Mouse (Mus musculus): ENCODE measurements around the gene Cask. TPM values are rescaled to one million over a fixed set of nuclear protein-coding genes. Genes with fewer than 3 reads are reported as not detected.
"Not testable (repeated sequence)": the region's sequence is repeated elsewhere in the genome, so short reads cannot be mapped to it uniquely, and the experiment has no call there.

Gene Cask
- polyA plus RNA-seq, 1 experiment from 2014 or later = 64.0 TPM

GRCm38 (mm10) chrX:13730785-13731184, 120.4 kb downstream of the Cask start:
- H3K4me3 ChIP-seq (replicated peaks; ENCODE audit: low read depth, low read length); DNase-seq; H3K27ac ChIP-seq (replicated peaks; ENCODE audit: low read depth, low read length); H3K27me3 ChIP-seq (ENCODE audit: control insufficient read depth, insufficient read depth, low read length); H3K9ac ChIP-seq (replicated peaks; ENCODE audit: low read length); H3K4me2 ChIP-seq (ENCODE audit: low read length); H3K4me1 ChIP-seq (ENCODE audit: control insufficient read depth, insufficient read depth, low read length); ATAC-seq (ENCODE audit: low FRiP score, low TSS enrichment); H3K9me3 ChIP-seq (ENCODE audit: control insufficient read depth, low read length); H3K36me3 ChIP-seq (ENCODE audit: control insufficient read depth, insufficient read depth, low read length): not testable (repeated sequence)

- Histone ChIP-seq H3K27me3 (ENCODE audit: control insufficient read depth, insufficient read depth, low read length) (no peaks in the 10 kb centered on the region), H3K4me2 (ENCODE audit: low read length) (no peak overlapping the region), H3K4me3 (replicated peaks; ENCODE audit: low read depth, low read length) (no peak overlapping the region), H3K9ac (replicated peaks; ENCODE audit: low read length) (no peak overlapping the region), H3K36me3 (ENCODE audit: control insufficient read depth, insufficient read depth, low read length) (no peaks in the 10 kb centered on the region), H3K9me3 (ENCODE audit: control insufficient read depth, low read length) (no peaks in the 10 kb centered on the region), H3K27ac (replicated peaks; ENCODE audit: low read depth, low read length) (no peak overlapping the region), H3K4me1 (ENCODE audit: control insufficient read depth, insufficient read depth, low read length) (no peaks in the 10 kb centered on the region)
- WGBS = 79% methylated on average over 1 of the region's 1 CpGs
- DNase-seq = peak; percentile 24
- ATAC-seq (ENCODE audit: low FRiP score, low TSS enrichment) = no peak
Observed at GRCm38 (mm10) chrX:13729835-13730480, 121.2 kb downstream of the Cask start.

- H3K4me2 ChIP-seq (ENCODE audit: low read length) = no peak overlapping the region
- ATAC-seq (ENCODE audit: low FRiP score, low TSS enrichment) (no peak), DNase-seq (no peak)
- H3K27ac ChIP-seq (replicated peaks; ENCODE audit: low read depth, low read length) = no peak overlapping the region
- H3K4me1 ChIP-seq (ENCODE audit: control insufficient read depth, insufficient read depth, low read length) = no peaks in the 10 kb centered on the region
- no peak overlapping the region for H3K4me3 ChIP-seq (replicated peaks; ENCODE audit: low read depth, low read length)
- H3K9me3 ChIP-seq (ENCODE audit: control insufficient read depth, low read length) = no peaks in the 10 kb centered on the region
- 54% methylated on average over 8 of the region's 8 CpGs for WGBS
- no peaks in the 10 kb centered on the region for H3K27me3 ChIP-seq (ENCODE audit: control insufficient read depth, insufficient read depth, low read length)
- H3K36me3 ChIP-seq (ENCODE audit: control insufficient read depth, insufficient read depth, low read length) = no peaks in the 10 kb centered on the region
- H3K9ac ChIP-seq (replicated peaks; ENCODE audit: low read length) = no peak overlapping the region
Observed at GRCm38 (mm10) chrX:13725573-13726403, 125.4 kb downstream of the Cask start.

- 67% methylated on average over 7 of the region's 7 CpGs for WGBS
- H3K4me1 ChIP-seq (ENCODE audit: control insufficient read depth, insufficient read depth, low read length) = no peaks in the 10 kb centered on the region
Observed at GRCm38 (mm10) chrX:13720296-13720829, 130.8 kb downstream of the Cask start.

GRCm38 (mm10) chrX:13718283-13718682, 132.9 kb downstream of the Cask start:
- ATAC-seq (ENCODE audit: low FRiP score, low TSS enrichment) (no peak), DNase-seq (no peak)
- no peak overlapping the region for H3K9ac ChIP-seq (replicated peaks; ENCODE audit: low read length)
- no peak overlapping the region for H3K27ac ChIP-seq (replicated peaks; ENCODE audit: low read depth, low read length)
- H3K27me3 ChIP-seq (ENCODE audit: control insufficient read depth, insufficient read depth, low read length) = no peaks in the 10 kb centered on the region
- H3K4me2 ChIP-seq (ENCODE audit: low read length) = no peak overlapping the region
- H3K4me3 ChIP-seq (replicated peaks; ENCODE audit: low read depth, low read length) = no peak overlapping the region
- no peaks in the 10 kb centered on the region for H3K4me1 ChIP-seq (ENCODE audit: control insufficient read depth, insufficient read depth, low read length)
- H3K9me3 ChIP-seq (ENCODE audit: control insufficient read depth, low read length) = no peaks in the 10 kb centered on the region
- H3K36me3 ChIP-seq (ENCODE audit: control insufficient read depth, insufficient read depth, low read length) = no peaks in the 10 kb centered on the region
- WGBS = 92% methylated on average over 1 of the region's 1 CpGs

More at GRCm38 (mm10) chrX:13720296-13720829, 130.8 kb downstream of the Cask start:
- Histone ChIP-seq H3K27ac (replicated peaks; ENCODE audit: low read depth, low read length) (no peak overlapping the region), H3K9ac (replicated peaks; ENCODE audit: low read length) (no peak overlapping the region), H3K27me3 (ENCODE audit: control insufficient read depth, insufficient read depth, low read length) (no peaks in the 10 kb centered on the region), H3K36me3 (ENCODE audit: control insufficient read depth, insufficient read depth, low read length) (no peaks in the 10 kb centered on the region), H3K9me3 (ENCODE audit: control insufficient read depth, low read length) (no peaks in the 10 kb centered on the region), H3K4me3 (replicated peaks; ENCODE audit: low read depth, low read length) (no peak overlapping the region), H3K4me2 (ENCODE audit: low read length) (no peak overlapping the region)
- no peak for ATAC-seq (ENCODE audit: low FRiP score, low TSS enrichment)
- DNase-seq = no peak

GRCm38 (mm10) chrX:13716796-13717569, 134.2 kb downstream of the Cask start:
- no peak overlapping the region for H3K4me2 ChIP-seq (ENCODE audit: low read length)
- H3K9ac ChIP-seq (replicated peaks; ENCODE audit: low read length) = no peak overlapping the region
- no peak for ATAC-seq (ENCODE audit: low FRiP score, low TSS enrichment)
- no peaks in the 10 kb centered on the region for H3K9me3 ChIP-seq (ENCODE audit: control insufficient read depth, low read length)
- WGBS = 80% methylated on average over 4 of the region's 4 CpGs
- no peaks in the 10 kb centered on the region for H3K4me1 ChIP-seq (ENCODE audit: control insufficient read depth, insufficient read depth, low read length)
- H3K27ac ChIP-seq (replicated peaks; ENCODE audit: low read depth, low read length) = no peak overlapping the region
- no peaks in the 10 kb centered on the region for H3K27me3 ChIP-seq (ENCODE audit: control insufficient read depth, insufficient read depth, low read length)
- H3K36me3 ChIP-seq (ENCODE audit: control insufficient read depth, insufficient read depth, low read length) = no peaks in the 10 kb centered on the region
- H3K4me3 ChIP-seq (replicated peaks; ENCODE audit: low read depth, low read length) = no peak overlapping the region
- DNase-seq = no peak

GRCm38 (mm10) chrX:13710174-13710573, 141.0 kb downstream of the Cask start:
- H3K4me3 ChIP-seq (replicated peaks; ENCODE audit: low read depth, low read length) = no peak overlapping the region
- no peak overlapping the region for H3K4me2 ChIP-seq (ENCODE audit: low read length)
- no peak for ATAC-seq (ENCODE audit: low FRiP score, low TSS enrichment)
- H3K27me3 ChIP-seq (ENCODE audit: control insufficient read depth, insufficient read depth, low read length) = no peaks in the 10 kb centered on the region
- WGBS = 41% methylated on average over 2 of the region's 2 CpGs
- peak; percentile 78 for DNase-seq
- H3K9ac ChIP-seq (replicated peaks; ENCODE audit: low read length) = no peak overlapping the region
- H3K36me3 ChIP-seq (ENCODE audit: control insufficient read depth, insufficient read depth, low read length) = no peaks in the 10 kb centered on the region
- no peak overlapping the region for H3K27ac ChIP-seq (replicated peaks; ENCODE audit: low read depth, low read length)
- no peaks in the 10 kb centered on the region for H3K9me3 ChIP-seq (ENCODE audit: control insufficient read depth, low read length)
- no peaks in the 10 kb centered on the region for H3K4me1 ChIP-seq (ENCODE audit: control insufficient read depth, insufficient read depth, low read length)

GRCm38 (mm10) chrX:13705051-13705450, 146.1 kb downstream of the Cask start:
- ATAC-seq (ENCODE audit: low FRiP score, low TSS enrichment) (no peak), DNase-seq (peak; percentile 20)
- no peaks in the 10 kb centered on the region for H3K9me3 ChIP-seq (ENCODE audit: control insufficient read depth, low read length)
- H3K4me2 ChIP-seq (ENCODE audit: low read length) = no peak overlapping the region
- no peak overlapping the region for H3K9ac ChIP-seq (replicated peaks; ENCODE audit: low read length)
- no peaks in the 10 kb centered on the region for H3K36me3 ChIP-seq (ENCODE audit: control insufficient read depth, insufficient read depth, low read length)
- 53% methylated on average over 2 of the region's 2 CpGs for WGBS
- no peaks in the 10 kb centered on the region for H3K4me1 ChIP-seq (ENCODE audit: control insufficient read depth, insufficient read depth, low read length)
- no peak overlapping the region for H3K27ac ChIP-seq (replicated peaks; ENCODE audit: low read depth, low read length)
- H3K4me3 ChIP-seq (replicated peaks; ENCODE audit: low read depth, low read length) = no peak overlapping the region
- no peaks in the 10 kb centered on the region for H3K27me3 ChIP-seq (ENCODE audit: control insufficient read depth, insufficient read depth, low read length)
